Mouse (Mus musculus): ENCODE results near the gene Cmklr1. TPM values are rescaled to one million over a fixed set of nuclear protein-coding genes. Genes with fewer than 3 reads are reported as not detected.

Gene Cmklr1
- total RNA-seq, 2 experiments from 2014 or later, result 3.6 to 4.1 TPM

DNA sequence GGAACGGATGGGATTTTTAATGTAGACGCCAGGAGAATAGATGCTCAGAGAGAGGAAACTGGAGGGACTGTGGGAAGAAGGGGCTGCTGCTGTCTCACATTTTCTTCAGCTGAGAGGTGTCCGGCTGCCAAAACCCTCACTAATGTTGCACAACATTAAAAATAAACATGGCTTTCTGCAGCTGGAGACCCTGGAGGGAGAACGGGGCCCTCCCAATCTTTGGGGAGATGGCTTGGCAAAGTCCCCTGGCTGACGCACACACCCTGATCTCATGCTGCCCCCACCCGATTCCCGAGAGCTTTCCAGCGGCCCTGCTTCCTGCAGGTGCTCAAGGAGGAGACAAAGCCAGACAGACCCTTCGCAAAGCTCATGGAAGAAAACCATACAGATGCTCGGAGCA lies 10.6 kb upstream of the Cmklr1 start:
- intact Hi-C loops (cut with DNase I), result no loop called here
- peak in 1 of 2 experiments; percentile 66 for DNase-seq (ENCODE audit: extremely low spot score in 1 of 2, low spot score in 2 of 2)

- intact Hi-C loops (cut with DNase I), result no loop called here
- no peak for DNase-seq (ENCODE audit: extremely low spot score in 1 of 2, low spot score in 2 of 2)
These were observed 4.6 kb upstream of the Cmklr1 start for GRCm38 (mm10) chr5:113654821-113655220.

DNA sequence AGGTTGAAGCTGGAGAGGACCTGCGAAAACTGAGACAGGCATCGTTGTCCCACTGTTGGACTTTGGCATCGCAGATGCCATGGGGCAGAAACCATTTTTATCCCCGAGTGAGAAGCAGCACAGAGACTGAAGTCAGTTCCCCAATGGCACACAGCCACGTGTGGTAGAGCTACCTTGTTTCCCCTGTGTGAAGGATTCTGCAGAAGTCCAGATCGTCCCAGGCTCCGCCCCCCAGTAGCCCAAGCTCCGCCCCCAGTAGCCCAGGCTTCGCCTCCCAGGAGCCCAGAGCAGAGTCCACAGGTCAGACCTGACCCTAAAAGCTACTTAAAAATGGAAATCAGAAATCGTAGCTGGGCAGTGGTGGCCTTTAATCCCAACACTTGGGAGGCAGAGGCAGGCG lies 4.0 kb upstream of the Cmklr1 start:
- intact Hi-C loops (cut with DNase I), result no loop called here
- DNase-seq (ENCODE audit: extremely low spot score in 1 of 2, low spot score in 2 of 2), result no peak

DNA sequence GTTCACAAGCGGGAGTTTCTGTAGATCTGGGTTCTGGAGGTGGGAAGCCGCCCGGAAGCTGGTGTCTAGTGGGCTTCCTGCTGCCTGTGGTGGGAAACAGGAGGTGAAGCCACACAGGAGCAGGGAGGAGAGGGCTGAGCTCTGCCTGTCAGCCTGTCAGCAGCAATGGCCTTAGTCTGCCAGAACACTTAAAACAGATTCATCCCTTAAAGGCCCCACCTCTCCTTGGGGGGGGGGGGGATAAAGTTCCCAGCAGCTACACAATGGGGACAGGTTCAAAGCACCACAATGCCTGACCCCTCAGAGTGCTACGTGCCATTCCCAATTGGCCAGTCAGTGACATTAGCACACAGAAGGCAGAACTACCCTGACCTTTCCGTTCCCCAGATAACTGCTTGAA lies 2.0 kb upstream of the Cmklr1 start:
- intact Hi-C loops (cut with DNase I), result no loop called here
- no peak for DNase-seq (ENCODE audit: extremely low spot score in 1 of 2, low spot score in 2 of 2)

DNA sequence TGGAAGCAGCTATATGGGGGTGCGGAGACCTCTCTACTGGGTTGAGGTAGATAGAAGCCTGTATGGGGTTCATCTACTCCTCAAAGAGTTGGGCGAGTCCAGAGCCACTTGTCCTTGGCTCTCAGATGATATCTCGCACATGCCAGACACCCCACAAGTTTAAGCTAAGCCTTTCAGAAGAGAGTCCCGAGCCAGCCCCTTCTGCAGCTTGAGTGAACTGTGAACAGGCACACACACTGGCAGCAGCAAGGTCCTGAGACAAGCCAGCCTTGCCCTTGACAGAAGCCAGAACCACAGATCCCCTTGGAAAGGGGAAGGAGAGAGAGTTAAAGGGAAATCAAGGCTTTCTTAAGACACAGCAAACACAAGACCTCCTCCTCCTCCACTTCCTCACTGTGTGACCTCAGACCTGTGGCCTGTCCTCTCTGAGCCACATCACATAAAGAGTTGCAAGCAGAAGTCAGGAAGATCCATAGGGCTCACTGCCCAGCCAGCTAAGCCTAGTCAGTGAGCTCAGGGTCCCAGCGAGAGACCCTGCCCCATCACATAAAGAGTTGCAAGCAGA lies 1.5 kb downstream of the Cmklr1 start:
- no peak for DNase-seq (ENCODE audit: extremely low spot score in 1 of 2, low spot score in 2 of 2)
- intact Hi-C loops (cut with DNase I), result no loop called here

DNA sequence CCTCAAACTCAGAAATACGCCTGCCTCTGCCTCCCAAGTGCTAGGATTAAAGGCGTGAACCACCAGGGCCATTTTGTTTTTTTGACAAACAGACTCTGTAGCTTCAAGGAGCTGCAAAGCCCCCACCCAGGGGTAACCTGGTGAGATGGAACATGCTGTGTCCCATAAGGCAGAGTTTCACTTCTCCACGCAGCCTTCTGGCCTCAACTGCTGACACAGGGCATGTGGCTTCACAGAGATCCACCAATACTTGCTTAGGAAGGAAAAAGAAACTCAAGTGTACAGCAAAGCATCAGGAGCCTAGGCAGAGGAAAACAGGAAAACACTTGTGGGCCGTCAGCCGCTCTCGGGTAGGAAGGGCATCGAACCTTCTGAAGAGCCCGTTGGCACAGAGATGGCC lies 3.1 kb downstream of the Cmklr1 start:
- intact Hi-C loops (cut with DNase I), result no loop called here
- DNase-seq (ENCODE audit: extremely low spot score in 1 of 2, low spot score in 2 of 2), result no peak

DNA sequence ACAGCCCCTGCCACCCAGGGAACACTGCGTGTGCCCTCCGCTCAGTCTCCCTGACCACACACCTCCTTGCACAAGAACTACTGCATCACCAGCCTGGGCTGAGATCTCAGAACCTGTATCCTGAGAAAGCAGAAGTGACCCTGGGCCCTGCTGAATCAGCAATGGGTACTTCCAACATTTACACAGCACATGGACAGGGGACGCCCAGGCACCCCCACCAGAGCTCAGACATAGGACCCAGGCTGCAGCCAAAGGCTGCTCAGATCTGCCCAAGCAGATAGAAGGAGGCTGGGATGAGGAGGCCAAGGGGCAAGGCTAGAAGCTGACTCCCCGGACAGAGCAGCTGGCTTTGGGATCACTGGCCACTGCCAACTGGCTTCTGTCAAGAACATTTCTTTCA lies 5.7 kb downstream of the Cmklr1 start:
- intact Hi-C loops (cut with DNase I), result no loop called here
- DNase-seq (ENCODE audit: extremely low spot score in 1 of 2, low spot score in 2 of 2), result no peak

GRCm38 (mm10) chr5:113643107-113643848 lies 6.9 kb downstream of the Cmklr1 start:
- peak; percentile 53 to 64 for DNase-seq (ENCODE audit: extremely low spot score in 1 of 2, low spot score in 2 of 2)
- intact Hi-C loops (cut with DNase I), result no loop called here

DNA sequence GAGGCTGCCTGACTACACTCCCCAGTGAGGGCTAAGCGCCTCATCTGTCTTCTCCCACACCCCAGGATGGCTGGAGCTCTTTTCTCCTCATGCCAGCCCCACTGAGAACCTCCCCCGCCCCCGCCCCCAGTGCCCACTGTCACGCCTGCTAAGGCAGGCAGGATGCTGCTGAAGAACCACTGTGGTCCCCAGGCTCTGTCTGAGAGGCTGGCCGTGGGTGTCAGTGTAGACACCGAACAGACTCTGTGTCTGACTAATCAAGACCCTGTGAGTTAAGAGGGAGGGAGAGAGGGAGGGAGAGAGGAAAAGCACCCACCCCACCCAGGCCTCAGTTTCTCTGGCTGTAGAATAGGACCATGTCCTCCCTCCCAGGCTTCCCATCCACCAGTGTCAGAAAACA lies 9.2 kb downstream of the Cmklr1 start:
- intact Hi-C loops (cut with DNase I), result no loop called here
- DNase-seq (ENCODE audit: extremely low spot score in 1 of 2, low spot score in 2 of 2), result no peak

DNA sequence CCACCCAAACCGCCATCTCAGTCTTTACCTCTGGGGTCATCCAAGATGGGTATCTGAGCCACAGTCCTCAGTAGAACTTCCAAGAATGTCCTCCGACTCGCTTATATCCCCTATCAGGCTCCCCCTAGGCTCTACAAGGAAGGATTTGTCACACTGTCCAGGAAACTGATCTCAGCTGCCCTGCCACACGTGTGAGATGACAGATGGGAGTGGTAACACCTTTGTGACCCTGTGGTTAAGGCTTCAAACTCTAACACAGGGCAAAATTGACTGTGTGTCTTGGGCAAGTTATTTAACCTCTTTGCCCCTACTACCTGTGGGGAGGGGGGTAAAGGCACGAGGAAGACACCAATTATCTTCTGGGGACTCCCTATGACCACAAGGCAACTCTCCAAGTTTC lies 11.1 kb downstream of the Cmklr1 start:
- no peak for DNase-seq (ENCODE audit: extremely low spot score in 1 of 2, low spot score in 2 of 2)
- intact Hi-C loops (cut with DNase I), result no loop called here

DNA sequence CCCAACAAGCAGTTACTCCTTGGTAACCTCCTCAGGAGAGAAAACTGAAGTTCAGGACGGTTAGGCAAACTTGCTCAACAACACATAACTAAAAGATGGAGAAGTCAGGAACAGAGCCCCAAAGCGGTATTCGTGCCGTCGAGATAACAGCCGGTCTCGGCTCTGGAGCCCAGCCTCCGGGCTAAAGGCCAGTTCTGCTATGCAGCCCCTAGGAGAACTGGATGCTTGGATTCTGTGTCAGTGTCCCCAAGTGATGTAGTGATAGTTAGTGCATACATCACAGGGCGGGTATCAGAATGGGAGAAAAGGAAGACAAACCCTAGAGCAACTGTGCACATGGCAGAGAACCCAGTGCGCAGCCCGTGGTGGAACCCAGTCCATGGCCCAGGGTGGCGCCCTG lies 12.2 kb downstream of the Cmklr1 start:
- DNase-seq (ENCODE audit: extremely low spot score in 1 of 2, low spot score in 2 of 2), result no peak

DNA sequence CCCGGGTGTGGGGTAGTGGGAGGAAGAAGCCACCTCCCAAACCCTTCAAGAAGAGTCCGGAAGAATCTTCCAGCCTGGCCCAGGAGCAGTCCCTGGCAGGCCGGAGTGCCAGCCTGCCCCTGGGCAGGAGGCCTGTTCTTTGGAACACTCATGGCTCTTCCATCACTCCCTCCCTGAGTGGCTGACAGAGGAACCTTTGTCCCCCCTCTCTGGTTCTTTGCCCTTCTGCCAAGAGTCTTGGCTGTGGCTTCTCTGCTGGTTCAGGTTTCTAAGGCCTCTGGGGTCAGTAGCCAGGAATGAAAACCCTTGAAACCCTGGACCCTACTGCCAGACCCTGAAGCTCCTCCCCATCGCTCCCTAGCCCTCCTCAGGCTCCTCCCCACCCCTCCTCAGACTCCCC lies 12.6 kb downstream of the Cmklr1 start:
- peak; percentile 32 to 35 for DNase-seq (ENCODE audit: extremely low spot score in 1 of 2, low spot score in 2 of 2)
- intact Hi-C loops (cut with DNase I), result no loop called here

More for the DNA sequence above, 12.2 kb downstream of the Cmklr1 start:
- intact Hi-C loops (cut with DNase I), result no loop called here

DNA sequence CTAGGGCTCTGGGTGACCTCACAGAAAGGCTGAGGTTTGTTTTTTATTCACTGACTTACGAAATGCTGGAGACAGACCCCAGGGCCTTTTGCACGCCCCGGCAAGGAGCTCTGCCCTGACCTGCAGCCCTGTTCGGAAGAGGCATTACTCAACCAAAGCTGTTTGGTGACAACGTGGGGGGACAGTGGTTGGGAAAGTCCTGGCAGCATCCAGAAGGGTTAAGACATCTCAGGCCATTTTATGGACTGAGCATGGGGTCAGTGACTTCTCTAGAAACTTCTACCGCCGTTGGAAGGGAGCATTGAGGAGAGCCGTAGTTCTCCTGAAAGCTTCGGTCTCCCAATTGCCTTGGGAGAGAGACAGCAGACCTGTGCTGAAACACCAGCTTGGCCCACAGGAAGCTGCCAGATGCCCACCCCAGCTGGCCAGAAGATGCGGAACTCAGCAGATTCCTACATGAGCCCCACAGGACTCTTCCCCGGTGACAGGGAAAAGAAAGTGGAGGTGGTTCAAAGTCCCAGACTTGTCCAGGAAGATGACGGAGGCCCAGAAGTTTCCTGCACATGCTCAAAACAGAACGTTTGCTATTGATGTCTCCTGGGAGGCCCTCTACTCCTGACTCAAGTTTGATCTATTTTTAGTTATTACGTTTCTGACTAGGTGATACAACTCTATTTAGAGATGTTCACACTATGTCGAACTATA lies 14.2 kb downstream of the Cmklr1 start:
- DNase-seq (ENCODE audit: extremely low spot score in 1 of 2, low spot score in 2 of 2), result peak in 1 of 2 experiments; percentile 41
- intact Hi-C loops (cut with DNase I), result no loop called here

DNA sequence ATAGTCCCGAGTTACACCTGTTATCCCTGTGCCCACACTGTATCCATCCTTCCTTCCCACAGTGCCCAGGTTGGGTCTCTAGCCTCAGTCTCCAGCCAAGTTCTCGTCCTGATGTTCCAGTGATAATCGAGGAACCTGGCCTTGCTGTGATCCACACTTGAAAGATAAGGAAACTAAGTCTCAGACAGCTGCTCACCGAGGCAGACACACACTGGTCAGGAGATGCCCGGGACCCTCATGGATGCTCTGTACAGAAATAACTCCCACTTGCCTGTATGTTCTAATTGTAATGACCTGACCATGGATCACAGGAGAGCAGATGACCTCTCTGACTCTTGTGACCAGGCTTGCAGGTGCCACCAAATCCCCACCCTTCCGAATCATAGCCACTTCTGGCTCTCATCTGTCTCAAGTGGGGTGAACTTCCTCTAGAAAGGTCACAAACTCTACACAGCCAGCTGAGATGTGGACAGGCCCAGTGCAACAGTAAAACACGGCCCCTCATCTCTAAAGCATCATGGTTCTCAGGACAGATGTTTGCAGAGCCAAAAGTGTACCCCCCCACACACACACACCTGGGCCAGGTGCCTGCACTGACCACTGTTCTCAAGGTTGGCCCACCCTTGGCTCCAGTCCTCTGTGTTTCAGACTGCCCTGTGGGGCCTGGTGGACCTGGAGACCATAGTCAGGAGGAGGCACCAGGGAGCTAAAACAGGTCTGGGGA lies 15.2 kb downstream of the Cmklr1 start:
- intact Hi-C loops (cut with DNase I), result no loop called here
- DNase-seq (ENCODE audit: extremely low spot score in 1 of 2, low spot score in 2 of 2), result peak in 1 of 2 experiments; percentile 26

DNA sequence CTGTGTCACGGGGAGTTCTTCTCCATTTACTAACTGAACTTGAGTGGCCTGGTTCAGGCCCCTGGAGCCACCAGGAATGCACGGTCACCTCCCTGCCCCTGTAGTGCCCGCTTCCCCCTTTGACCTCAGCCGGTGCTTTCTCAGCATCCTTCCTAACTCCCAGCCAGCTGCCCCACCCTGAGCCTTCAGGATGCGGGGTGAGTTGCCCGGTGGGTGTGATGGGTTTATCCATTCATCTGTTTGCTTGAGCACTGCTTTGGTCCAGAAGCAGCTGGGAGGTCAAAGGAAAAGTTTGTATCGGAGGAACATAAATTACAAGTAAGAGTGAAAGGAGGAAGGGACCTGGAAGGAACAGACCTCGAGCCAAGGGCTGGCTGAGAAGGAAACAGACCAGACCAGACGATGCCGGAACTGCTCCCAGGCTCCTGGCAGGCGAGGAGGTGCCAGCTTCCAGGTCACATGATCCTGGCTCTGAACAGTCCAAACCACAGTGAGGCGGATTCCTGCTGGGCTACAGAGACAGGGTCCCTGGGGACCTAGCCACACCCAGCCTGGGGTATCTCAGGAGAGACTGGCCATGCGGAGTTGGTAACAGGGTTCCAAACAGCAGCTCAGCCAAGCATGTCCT lies 16.1 kb downstream of the Cmklr1 start:
- intact Hi-C loops (cut with DNase I), result no loop called here
- peak; percentile 64 to 80 for DNase-seq (ENCODE audit: extremely low spot score in 1 of 2, low spot score in 2 of 2)

- no peak for DNase-seq (ENCODE audit: extremely low spot score in 1 of 2, low spot score in 2 of 2)
- intact Hi-C loops (cut with DNase I), result no loop called here
These were observed 17.1 kb downstream of the Cmklr1 start for GRCm38 (mm10) chr5:113633037-113633714.

GRCm38 (mm10) chr5:113630116-113630515 lies 20.1 kb downstream of the Cmklr1 start:
- no peak for DNase-seq (ENCODE audit: extremely low spot score in 1 of 2, low spot score in 2 of 2)
- intact Hi-C loops (cut with DNase I), result no loop called here

DNA sequence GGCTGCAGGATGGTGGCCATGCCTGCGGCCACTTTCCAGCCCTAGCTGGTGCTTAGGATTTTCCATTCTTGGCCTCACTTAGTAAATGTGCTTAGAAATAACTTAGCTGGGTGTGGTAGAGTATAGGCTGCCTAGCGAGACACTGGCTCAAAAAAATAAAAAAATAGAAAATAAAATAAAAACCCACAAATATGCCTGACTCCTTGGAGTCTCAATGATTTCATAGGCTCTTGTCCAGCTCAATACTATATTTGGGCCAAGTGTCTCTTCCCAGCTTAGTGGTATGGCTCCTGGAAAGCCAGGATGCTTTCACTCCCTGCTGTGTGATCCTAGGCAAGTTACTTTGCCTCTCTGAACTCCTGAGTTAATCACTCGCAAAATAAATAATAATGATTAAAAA lies 21.0 kb downstream of the Cmklr1 start:
- intact Hi-C loops (cut with DNase I), result no loop called here
- no peak for DNase-seq (ENCODE audit: extremely low spot score in 1 of 2, low spot score in 2 of 2)
